Mouse (Mus musculus) adrenal gland, postnatal 4 days (tissue): ENCODE results near the gene Zfp184. TPM values are rescaled to one million over a fixed set of nuclear protein-coding genes. Genes with fewer than 3 reads are reported as not detected.

ENCODE experiments used
- DNase-seq, 2 experiments: peaks; one replicate each; pipeline ENCODE4 v3.0.0; 2021 to 2022; ENCODE audit warnings: low spot score in 2 of 2, mixed read lengths in 2 of 2
- total RNA-seq, 2 experiments: library from RNA; stranded (reverse); gene quantifications; 2 replicates each; pipeline ENCODE4 v1.2.3; 2021

Gene Zfp184
- total RNA-seq, 2 experiments from 2014 or later: 3.8 to 4.7 TPM

GRCm38 (mm10) chr13:21980981-21981802 is 36.3 kb downstream of the Zfp184 start, which contains the start of gene Pom121l2:
Gene Pom121l2 (plus strand): TSS chr13:21981194.
- DNase-seq: no peak

GRCm38 (mm10) chr13:21981803-21982193 is 36.9 kb downstream of the Zfp184 start:
- DNase-seq: no peak

- no peak for DNase-seq
Observed at GRCm38 (mm10) chr13:21984486-21984885, 39.6 kb downstream of the Zfp184 start.

GRCm38 (mm10) chr13:21992550-21992949 is 47.7 kb downstream of the Zfp184 start:
- no peak for DNase-seq

- DNase-seq: no peak
Observed at GRCm38 (mm10) chr13:21993957-21994738, 49.3 kb downstream of the Zfp184 start.

- DNase-seq: no peak
Observed at GRCm38 (mm10) chr13:21994896-21995295, 50.0 kb downstream of the Zfp184 start.

- DNase-seq: no peak
Observed at GRCm38 (mm10) chr13:21995331-21995914, 50.5 kb downstream of the Zfp184 start.

- DNase-seq: no peak
Observed at GRCm38 (mm10) chr13:21996101-21996839, 51.4 kb downstream of the Zfp184 start.

GRCm38 (mm10) chr13:21996840-21997185 is 51.9 kb downstream of the Zfp184 start:
- DNase-seq: no peak

GRCm38 (mm10) chr13:21997201-21997820 is 52.4 kb downstream of the Zfp184 start:
- DNase-seq: no peak

GRCm38 (mm10) chr13:21997821-21998220 is 52.9 kb downstream of the Zfp184 start:
- DNase-seq: no peak

- DNase-seq: no peak
Observed at GRCm38 (mm10) chr13:21998412-21998811, 53.5 kb downstream of the Zfp184 start.

- no peak for DNase-seq
Observed at GRCm38 (mm10) chr13:21999147-21999546, 54.3 kb downstream of the Zfp184 start.

- no peak for DNase-seq
Observed at GRCm38 (mm10) chr13:22001346-22001745, 56.5 kb downstream of the Zfp184 start.

- DNase-seq: no peak
Observed at GRCm38 (mm10) chr13:22001823-22002222, 56.9 kb downstream of the Zfp184 start.

GRCm38 (mm10) chr13:22005605-22006333 is 60.9 kb downstream of the Zfp184 start:
- DNase-seq: no peak

GRCm38 (mm10) chr13:22006334-22007120 is 61.6 kb downstream of the Zfp184 start:
- no peak for DNase-seq

- DNase-seq: no peak
Observed at GRCm38 (mm10) chr13:22007121-22007510, 62.2 kb downstream of the Zfp184 start.

GRCm38 (mm10) chr13:22007872-22008271 is 63.0 kb downstream of the Zfp184 start:
- no peak for DNase-seq
